Mouse (Mus musculus) retina, adult 2 months (tissue): ENCODE measurements around the gene Mrpl38.

Experiments used
- DNase-seq: peaks from one replicate; pipeline ENCODE4 v3.0.0-alpha.2; 2012; ENCODE audit warnings: low read depth, low spot score

The Mrpl38 gene

DNA sequence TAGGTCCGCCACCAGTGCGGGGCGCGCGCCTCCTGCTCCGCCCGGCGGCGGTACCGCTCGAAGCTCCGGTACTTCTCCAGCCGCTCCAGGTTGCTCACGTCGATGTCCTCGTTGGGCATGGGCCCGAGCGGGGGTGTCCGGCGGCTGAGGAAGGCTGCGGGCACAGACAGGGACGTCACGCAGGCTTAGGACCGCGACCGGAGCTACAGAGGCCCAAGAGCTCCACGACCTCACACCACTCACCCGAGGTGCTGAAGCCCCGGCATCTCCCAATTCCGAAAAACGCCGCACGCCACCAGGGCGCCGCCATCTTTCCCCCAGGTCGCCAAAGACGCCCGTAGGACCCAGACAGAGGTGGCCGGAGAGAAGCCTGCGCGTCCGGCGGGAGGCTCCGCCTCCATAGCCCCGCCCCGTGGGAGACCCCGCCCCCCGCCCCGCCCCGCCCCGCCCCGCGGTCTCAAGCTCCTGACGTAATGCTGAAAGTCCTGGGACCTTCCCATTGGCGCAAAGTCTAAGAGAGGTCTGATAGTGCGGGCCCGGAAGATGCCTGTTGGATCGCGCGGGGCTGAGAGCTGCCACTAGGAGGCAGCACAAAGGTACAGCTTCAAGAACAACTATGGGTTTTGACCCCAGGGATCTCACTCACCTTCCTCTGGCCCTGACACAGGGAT lies at the start of gene Mrpl38:
TSS of gene Mrpl38 (minus strand) at position 401 of the 671 bp plus-strand sequence.
- peak; percentile 73 for DNase-seq

DNA sequence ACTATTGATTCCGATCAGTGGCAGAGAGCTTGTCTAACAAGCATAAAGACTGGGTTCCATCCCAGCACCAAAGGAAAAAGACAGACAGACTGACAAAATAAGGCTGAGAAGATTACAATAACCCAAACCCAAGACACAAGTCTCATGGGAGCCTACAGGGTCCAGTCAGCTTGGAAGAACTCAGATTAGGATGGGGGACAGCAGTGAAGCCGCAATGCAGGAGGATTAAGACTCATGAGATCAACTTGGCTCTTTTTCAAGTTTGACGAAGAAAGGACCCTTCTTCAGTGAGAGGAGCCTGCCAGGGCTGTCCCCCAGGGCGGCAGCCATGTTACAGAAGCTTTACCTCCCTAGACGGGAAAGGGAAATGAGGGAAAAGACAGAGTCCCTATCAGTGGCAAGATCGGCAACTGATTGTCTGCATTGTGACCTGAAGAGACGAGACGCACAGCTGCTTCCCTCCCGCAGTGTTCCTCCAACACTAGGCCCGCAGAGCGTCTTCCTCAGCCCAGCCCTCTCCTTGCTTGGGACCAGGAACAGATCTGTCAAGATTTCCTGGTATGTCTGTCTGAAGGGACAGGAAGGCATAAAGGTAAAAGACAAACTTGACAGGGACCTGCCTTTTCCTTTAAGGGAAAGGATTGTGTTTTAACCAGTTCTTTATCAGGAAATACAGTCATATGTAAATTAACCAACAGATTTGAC lies 48.7 kb upstream of the Mrpl38 start:
- DNase-seq, result no peak

DNA sequence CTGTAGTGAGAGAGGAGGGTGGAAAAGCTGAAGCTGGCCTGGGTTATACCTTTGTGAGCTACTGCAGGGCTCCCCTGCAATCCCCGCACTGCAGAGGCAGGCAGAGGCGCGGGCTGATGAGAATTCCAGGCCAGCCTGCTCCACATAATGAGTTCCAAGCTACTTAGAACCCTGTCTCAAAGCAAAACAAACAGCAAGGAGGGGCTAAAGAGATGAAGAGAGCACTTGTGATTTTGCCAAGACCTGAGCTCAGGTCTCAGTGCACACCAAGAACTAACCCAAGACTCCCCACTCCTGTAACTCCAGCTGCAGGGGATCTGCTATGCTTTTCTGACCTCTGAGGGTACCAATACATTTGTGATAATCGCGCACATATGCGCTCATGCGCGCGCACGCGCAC lies 47.7 kb upstream of the Mrpl38 start:
- DNase-seq, result no peak

DNA sequence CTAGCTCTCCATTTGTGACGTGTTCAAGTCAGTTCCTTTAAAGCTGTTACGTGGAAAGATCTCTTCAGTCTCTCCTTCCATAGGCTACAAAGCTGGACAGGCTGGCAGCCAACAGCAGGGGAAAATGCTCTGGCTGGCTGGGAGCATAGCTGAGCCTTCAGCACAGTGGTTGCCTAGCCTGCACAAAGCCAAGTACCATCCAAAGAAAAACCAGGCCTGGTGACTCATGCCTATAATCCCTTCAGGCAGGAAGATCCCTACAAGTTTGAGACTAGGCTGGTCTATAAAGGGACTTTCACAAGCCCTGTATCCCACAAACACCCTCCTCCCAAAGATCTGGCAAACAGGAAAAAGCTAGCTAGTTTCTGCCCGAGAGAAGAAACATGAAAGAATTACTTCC lies 47.2 kb upstream of the Mrpl38 start:
- no peak for DNase-seq

DNA sequence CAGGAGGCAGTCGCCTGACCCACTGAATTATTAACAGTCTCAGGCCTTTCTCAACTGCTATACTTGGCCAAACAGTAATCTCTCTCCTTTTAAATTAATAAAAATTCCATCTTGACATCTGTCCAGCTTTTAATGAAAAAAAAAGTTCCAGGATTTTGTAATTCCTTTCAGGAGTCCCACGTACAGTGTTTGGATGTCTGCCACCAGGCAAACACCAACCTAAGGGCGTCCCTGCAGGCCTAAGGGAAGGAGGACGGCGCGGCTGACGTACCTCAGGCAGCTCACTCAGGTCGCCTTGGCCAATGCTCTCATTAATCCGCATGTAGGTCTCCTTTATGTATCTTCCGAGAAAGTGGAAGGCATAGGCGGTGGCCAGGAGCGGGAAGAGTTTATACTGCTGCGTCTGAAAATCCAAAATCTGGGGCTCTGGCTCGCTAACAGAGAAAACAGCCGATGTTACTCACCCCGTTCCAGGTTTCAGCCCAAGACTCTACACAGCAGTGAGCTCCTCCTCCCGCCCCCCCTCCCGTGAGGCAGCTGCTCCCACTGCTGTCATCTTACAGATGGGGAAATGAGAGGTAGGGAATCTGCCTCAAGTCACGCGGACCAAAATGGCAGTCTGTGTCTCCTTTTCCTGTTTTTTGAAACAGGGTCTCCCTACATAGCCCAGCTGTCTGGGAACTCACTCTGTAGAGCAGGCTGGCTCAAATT lies 39.9 kb upstream of the Mrpl38 start:
- DNase-seq, result no peak

DNA sequence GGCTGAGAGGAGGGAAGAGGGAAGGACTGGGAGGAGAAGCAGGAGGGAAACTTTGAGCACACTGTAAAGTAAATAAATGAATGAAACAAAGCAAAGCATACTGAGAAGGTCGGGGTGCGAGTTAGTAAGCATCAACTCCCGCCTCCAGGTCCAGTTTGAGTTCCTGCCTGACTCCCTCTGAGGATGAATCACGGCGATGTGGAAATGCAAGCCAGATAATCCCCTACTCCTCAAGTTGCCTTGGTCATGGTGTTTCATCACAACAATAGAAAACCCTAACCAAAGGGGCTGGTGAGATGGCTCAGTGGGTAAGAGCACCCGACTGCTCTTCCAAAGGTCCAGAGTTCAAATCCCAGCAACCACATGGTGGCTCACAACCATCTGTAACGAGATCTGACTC lies 37.3 kb upstream of the Mrpl38 start:
- DNase-seq, result no peak

DNA sequence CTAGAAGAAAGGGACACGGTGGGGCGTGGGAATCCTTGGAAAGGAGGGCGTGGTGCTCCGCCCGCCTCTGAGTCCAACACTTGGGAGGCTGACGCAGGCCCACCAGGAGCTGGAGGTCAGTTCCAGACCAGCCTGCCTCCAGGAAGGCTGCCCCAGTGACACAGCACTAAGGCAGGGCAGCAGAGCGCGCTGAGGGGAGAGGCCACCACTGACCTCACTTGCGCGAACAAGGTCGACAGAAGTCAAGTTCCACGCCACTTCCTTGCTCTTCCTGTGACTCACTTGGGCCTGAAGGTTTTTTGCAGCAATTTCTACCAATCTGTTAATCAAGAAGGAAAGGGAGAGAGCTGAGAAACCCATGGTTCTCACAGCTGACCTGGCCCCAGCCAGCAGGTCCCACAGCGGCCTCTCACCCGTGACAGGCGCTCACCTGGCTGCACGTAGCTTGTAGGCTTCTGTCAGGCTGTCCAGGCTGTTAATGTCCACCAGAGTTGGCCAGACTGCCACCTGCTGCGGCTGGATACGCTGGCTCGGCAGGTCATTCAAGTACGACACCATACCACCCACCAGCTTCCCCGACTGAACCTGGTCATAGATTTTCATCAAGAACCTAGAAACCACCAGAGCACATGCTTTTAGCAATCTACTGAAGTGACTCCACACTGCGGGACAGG lies 36.2 kb upstream of the Mrpl38 start:
- no peak for DNase-seq

DNA sequence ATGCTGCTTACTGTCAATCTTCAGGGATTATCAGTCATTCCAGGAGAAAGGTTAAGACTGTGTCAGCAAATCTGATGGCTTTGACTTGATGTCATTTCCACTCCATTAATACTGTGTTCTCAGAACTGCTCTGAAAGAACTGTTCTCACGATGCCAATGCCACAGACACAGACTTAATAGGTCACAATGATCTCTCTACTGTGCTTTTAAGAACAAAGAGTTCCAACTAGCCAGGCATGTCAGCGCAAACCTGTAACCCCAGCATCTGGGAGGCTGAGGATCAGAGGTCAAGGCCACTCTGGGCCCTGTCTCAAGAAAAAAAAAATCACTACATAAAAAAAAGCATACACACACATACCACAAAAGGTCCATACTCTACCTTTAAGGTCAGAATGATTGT lies 33.3 kb upstream of the Mrpl38 start:
- no peak for DNase-seq

DNA sequence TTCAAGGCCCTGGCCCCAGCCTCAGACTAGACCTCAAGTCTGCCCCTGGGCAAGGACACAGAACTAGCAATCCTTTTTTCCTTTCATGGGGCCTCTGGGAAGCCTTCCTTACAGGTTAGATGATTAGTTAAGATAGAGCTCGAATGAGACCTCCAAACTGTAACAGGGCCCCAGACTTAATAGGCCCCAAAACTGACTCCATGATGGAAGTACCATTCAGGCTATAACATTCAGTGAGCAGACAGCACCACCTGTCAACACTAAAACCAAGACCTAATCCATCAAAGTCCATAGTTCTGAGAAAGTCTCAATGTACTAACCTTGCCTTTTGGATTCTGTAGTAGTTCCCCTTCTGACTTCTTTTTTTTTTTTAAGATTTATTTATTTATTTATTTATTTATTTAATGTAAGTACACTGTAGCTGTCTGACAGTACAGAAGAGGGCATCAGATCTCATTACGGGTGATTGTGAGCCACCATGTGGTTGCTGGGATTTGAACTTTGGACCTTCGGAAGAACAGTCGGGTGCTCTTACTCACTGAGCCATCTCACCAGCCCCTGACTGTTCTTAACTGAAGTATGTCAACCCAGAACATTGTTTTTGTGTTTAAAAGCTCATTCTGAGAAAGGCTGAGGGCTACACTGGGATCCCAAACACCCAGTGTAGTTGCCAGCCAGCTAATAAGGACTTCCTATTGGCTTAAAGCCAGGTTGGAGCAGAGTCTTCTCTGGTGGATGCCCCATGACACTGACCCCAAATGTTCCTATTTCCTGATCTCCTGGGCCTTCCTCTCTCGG lies 31.5 kb upstream of the Mrpl38 start:
- no peak for DNase-seq

DNA sequence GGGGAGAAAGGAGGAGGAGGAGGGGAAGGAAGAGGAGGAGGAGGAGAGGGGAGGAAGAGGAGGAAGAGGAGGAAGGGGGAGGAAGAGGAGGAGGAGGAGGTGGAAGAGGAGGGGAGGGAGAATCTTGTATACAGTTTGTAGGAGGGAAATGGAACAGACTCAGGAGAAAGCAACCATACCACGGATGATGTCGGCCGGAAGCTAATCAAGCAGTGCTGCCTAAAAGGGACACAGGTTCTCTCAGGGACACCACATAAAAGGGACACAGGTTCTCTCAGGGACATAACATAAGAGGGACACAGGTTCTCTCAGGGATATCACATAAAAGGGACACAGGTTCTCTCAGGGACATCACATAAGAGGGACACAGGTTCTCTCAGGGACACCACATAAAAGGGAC lies 30.5 kb upstream of the Mrpl38 start:
- DNase-seq, result no peak

DNA sequence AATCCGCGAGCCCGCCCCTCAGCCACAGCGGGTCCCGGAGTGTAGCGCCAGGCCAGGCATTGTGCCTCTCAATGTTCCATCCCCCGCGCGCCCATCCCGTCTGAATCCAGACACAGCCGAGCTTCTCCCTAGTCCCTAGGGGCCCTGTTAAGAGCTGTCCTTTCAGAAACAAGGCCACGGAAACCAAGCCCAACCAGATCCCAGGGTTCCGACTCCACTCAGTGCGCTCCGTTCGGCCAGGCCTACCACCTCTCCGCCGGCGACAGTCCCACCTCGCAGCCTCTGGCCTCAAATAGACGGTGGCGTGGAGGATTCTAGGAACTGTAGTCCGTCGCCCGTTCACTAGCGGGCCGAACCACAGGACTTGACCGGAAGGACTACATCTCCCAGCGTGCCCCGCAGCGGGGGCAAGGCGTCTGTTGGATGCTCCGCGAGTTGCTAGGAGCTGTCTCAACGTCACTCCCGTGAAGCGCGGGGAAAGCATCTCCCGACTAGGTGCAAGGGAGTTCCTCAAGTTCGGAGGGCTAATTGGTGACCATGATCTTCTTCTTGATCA lies 29.3 kb upstream of the Mrpl38 start, which contains the start of gene Fbf1:
TSS of gene Fbf1 (minus strand) at position 283 of the 556 bp plus-strand sequence.
- peak; percentile 85 for DNase-seq

DNA sequence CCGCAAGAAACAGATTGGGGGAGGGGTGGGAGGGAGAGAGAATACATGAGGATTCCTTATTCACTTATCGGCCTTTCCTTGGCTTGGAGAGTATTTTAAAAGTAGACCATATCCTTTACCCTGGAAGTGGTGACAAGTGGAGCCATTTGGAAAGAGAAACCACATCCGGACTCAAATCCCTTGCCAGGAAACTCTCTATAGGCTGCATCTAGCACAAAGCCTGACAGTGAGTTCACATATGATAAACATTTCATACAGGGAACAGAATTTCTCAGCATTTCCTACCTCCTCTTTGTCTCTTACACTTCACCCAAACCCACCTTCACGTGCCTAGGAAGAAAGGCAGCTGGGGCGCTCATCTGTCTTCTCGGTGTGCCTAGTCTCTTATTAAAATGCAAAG lies 28.6 kb upstream of the Mrpl38 start:
- DNase-seq, result no peak

DNA sequence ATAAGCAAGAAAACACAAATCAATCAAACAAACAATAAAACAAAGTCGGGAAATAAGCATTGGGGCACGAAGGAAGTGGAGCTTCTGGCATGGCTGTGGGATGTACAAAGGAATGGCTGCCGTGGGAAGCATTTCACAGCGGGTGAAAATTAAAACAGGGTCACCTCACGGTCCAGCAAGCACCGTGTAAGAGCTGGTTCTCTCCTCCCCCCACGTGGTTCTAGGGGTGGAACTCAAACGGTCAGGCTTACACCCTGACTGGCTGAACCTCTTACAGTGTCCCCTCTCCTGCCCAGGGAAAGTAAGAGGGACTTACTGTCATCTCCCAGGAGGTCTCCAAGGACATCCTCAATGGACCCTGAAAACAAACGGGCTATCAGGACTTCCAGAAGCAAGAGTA lies 24.3 kb upstream of the Mrpl38 start:
- no peak for DNase-seq

DNA sequence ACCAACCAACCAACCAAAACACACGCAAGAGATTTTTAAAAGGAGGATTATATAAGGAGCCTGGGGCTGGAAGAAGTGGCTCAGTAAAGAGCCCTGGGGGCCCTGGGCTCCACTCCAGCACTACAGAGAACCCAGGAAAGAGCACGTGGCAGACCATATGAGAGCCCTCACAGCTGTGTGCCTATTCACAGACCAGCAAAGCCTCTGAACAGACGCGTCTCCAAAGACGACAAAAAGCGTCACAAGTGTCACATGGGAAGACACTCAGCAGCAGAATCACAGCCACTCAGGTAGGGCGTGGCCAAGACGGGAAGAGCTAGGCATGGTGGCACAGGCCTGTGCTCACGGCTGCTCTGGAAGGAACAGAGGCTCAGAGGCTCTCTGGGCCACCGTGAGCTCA lies 23.5 kb upstream of the Mrpl38 start:
- DNase-seq, result no peak

DNA sequence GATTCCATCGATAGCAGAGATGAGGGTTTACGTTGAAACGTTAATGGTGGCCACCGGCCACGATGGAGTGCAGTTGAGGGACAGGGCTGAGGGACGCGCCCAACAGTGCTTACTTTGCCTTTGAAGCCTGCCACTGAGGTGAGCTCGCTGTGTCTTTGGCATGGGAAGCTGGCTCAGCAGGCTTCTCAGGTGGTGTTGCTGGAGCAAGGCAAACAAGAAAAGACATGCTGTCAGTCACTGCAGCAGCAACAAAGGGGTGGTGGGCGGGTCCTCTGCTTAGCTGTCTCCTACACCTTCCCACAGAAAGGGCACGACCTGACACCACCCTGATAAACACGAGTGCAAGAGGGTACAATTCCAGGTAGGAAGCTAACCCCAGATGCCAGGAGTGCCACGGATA lies 22.6 kb upstream of the Mrpl38 start:
- no peak for DNase-seq

DNA sequence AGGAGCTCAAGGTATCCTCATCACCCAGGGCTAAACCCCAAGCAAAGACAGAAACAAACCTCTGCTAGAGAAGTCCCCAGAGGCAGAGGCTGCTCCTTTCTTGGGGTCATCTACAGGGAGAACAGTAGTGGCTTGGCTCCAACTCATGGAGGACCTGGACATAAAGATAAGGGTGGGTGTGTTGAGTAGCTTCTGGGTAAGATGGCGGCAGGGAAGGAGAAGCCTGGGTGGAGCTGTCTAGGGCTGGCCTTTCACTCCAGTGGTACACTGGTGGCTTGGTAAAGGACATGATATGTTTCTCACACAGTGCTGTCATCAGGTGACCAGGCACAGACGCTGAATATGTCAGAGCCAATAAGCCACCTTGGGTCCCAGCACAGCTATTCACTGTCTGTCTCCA lies 12.3 kb upstream of the Mrpl38 start:
- no peak for DNase-seq

DNA sequence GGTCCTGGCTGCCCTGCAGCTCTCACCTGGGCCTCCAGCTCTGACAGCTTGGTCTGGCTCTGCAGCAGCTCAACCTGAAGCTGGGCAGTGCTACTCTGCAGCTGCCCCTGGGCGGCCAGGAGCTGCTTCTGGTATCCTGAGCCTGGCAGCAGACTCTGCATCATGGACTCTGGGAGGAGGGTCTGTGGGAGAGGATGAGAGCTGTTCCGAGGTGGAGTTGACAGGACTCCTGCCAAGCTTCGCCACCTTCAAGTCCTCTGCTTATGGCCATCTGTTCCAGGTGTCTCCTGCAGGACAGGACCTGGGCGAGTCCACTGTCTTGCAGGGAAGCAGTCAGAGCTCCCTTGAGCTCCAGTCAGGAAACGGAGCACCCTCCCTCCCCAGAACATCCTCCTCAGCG lies 10.7 kb upstream of the Mrpl38 start:
- no peak for DNase-seq

DNA sequence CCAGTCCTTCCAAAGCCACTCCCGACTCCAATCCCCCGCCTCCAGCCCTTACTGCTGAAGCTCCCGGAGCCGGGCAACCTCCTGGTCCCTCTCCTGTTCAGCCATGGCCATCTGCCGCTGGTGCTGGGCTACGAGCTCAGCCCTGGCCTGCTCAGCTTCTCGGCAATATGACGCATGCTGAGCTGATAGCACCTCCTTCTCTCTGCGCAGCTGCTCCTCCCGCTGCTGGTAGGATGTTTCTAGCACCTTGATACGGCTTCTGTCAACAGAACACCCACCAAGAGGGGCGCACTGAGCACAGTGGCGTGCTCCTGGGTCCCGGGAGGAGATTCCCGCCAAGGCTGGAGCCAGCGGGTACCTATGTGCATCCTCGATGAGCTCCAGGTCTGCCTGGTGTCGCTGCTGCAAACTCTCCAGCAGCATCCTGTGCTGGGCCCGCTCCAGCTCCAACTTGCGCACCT lies 10.1 kb upstream of the Mrpl38 start:
- no peak for DNase-seq

DNA sequence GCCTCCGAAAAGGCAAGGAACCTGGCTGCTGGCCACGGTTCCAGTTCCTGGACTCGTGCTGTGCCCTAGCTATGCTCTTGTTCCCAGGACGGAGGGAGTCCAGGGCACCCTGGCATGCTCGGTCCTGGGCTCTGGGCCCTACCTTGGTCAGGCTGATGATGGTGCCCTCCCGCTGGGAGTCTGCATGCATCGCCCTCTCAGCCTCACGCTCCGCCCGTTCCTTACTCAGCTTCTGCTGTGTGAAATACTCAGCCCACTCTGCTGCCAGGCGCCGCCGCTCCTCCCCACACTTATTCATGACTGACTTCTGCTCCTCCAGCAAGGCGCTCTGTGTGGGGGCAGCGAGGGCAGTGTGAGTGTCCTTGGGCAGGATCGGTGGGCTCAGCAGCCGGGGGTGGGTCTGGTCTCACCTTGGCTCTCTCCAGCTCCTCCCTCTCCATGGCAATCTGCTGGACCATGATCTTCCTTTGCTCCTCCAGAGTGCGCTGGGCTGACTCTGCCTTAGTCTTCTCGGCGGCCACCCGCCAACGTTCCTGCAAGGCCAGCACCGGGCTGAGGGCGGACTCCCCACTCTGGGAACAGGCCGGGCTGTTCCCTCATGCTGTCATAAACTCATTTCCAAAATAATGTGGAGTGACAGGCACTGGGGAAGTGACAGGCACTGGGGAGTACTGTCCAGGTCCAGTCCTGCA lies 7.8 kb upstream of the Mrpl38 start:
- DNase-seq, result no peak
